Mouse (Mus musculus): ENCODE results near the gene Serpina9. TPM values are rescaled to one million over a fixed set of nuclear protein-coding genes. Genes with fewer than 3 reads are reported as not detected.

Serpina9 gene
- polyA plus RNA-seq, 1 experiment from 2014 or later = 3.8 TPM

DNA sequence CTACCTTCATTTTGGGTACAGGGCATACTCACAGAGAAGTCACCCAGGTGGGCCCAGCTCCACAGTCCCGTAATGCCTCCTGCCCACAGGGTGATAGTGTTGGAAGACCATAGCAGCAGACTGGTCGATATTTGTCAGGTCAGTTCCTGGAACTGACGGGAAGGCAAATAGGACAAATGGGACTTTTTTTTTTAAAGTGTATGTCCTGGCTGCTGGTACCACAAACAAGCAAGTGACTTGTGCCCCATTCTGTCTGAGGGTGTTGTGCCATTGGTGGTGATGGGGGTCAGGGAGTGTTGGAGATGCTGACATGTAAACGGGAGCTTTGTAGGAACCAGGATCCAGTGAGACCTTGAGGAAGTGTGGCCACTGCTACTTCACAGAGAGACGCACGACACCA, 23.7 kb downstream of the Serpina9 start, which contains the start of gene Serpina11:
Gene Serpina11 (minus strand): TSS at position 101 of the 400 bp plus-strand sequence.
- Histone ChIP-seq H3K4me3 (replicated peaks) (no peak within 1 kb of the TSS), H3K4me1 (no peaks in the 10 kb centered on the region), H3K36me3 (no peaks in the 10 kb centered on the region), H3K27ac (replicated peaks) (no peak within 1 kb of the TSS), H3K9ac (no peak within 1 kb of the TSS), H3K9me3 (replicated peaks) (no peaks in the 10 kb centered on the region), H3K4me2 (replicated peaks) (no peak within 1 kb of the TSS), H3K27me3 (no peaks in the 10 kb centered on the region)
- ATAC-seq (ENCODE audit: insufficient number of reproducible peaks, low FRiP score, low TSS enrichment, low read depth) = no peak
- 85% methylated on average over 6 of the region's 6 CpGs for WGBS

DNA sequence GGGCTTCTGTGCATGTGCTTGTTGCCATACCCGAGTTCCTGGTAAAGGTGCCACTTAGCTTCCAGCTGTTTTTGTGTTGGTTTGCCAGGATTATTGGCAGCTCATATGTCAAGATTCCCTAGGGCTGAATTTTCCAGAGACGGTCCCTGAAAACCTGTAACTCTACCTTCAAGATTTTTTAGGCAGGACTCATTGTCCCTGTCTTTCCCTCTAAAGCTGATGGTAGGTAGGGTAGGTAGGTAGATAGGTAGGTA, 24.1 kb downstream of the Serpina9 start:
- Histone ChIP-seq H3K4me3 (replicated peaks) (no peak overlapping the region), H3K27me3 (no peaks in the 10 kb centered on the region), H3K9ac (no peak overlapping the region), H3K4me1 (no peaks in the 10 kb centered on the region), H3K4me2 (replicated peaks) (no peak overlapping the region), H3K9me3 (replicated peaks) (no peaks in the 10 kb centered on the region), H3K36me3 (no peaks in the 10 kb centered on the region), H3K27ac (replicated peaks) (no peak overlapping the region)
- 38% methylated on average over 2 of the region's 2 CpGs for WGBS
- ATAC-seq (ENCODE audit: insufficient number of reproducible peaks, low FRiP score, low TSS enrichment, low read depth) = no peak

DNA sequence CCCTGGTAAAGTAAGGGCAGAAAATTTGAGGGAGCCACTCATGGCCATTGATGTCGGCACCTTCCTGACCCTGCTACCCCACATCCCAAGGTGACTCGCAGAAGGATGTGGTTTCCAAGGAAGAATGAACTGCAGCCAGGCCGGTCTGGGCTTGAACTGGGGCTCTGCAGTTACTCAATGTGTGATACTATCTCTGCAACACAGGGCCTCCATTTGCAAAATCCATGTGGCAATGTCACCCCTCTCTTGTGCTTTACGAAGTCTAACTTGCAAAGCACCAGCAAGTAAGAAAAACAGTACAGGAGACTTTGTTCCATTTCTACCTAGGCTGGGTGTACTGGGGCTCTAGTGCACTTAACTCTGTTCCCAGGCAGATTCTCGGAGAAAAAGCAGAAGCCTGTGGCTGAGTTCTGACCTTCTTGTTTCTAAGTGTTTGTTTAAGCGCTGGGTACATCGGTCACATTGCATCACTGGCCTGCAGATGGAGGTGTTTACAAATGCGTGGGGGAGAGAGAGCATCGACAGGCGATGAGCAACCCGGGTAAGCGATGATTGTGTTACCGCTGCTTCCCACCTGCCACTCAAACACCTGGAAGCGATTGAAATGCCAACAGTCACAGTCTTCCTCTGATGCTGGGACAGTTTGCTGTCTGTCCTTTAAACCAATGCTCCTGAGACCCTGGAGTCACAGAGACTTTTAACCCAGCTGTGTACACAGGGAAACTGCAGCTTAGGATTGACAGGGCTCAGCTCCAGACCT, 24.6 kb downstream of the Serpina9 start:
- H3K27ac ChIP-seq (replicated peaks) = no peak overlapping the region
- 49% methylated on average over 14 of the region's 14 CpGs for WGBS
- no peaks in the 10 kb centered on the region for H3K36me3 ChIP-seq
- no peaks in the 10 kb centered on the region for H3K27me3 ChIP-seq
- no peaks in the 10 kb centered on the region for H3K4me1 ChIP-seq
- H3K4me2 ChIP-seq (replicated peaks) = no peak overlapping the region
- no peak overlapping the region for H3K4me3 ChIP-seq (replicated peaks)
- ATAC-seq (ENCODE audit: insufficient number of reproducible peaks, low FRiP score, low TSS enrichment, low read depth) = no peak
- no peak overlapping the region for H3K9ac ChIP-seq
- H3K9me3 ChIP-seq (replicated peaks) = no peaks in the 10 kb centered on the region

DNA sequence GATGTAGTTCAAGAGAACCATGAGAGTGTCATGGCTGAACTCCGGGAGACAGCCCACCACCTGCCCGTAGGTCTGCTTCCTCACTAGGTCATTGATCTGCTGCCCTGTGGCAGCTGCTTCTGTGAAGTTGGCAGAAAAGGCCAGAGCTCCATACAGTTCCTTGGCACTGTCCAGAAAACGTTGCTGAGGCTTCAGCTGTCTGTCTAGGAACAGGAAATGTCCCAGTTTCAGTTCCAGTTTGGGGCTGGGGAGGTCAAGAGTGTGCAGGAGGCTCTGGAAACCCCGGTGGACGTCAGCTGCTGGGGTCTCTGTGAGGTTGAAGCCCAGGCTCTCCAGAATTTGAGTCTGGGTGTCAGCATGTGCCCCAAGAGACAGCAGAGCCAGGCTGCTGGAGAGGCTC, 27.7 kb downstream of the Serpina9 start:
- Histone ChIP-seq H3K9ac (no peak overlapping the region), H3K4me2 (replicated peaks) (no peak overlapping the region), H3K4me1 (no peaks in the 10 kb centered on the region), H3K36me3 (no peaks in the 10 kb centered on the region), H3K4me3 (replicated peaks) (no peak overlapping the region), H3K27ac (replicated peaks) (no peak overlapping the region), H3K27me3 (no peaks in the 10 kb centered on the region), H3K9me3 (replicated peaks) (no peaks in the 10 kb centered on the region)
- ATAC-seq (ENCODE audit: insufficient number of reproducible peaks, low FRiP score, low TSS enrichment, low read depth) = no peak
- 69% methylated on average over 5 of the region's 5 CpGs for WGBS

DNA sequence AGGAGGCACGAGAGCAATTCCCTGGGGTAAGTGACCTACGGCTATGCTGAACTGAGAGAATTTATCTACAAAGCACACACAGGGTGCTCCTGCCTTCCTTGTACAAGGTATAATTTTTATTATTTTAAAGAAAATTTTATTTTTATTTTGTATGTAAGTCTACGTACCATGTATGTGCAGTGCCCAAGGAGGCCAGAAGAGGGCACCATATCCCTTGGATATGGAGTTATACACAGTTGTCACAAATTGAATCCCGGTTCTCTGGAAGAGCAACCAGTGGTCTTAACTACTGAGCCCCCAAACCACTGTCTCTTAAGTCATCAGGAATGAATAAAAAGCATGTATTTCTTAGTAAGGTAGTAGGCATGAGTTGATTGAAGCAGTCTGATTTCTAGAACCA, 28.6 kb downstream of the Serpina9 start:
- Histone ChIP-seq H3K9me3 (replicated peaks) (no peaks in the 10 kb centered on the region), H3K4me1 (no peaks in the 10 kb centered on the region), H3K27ac (replicated peaks) (no peak overlapping the region), H3K27me3 (no peaks in the 10 kb centered on the region), H3K4me2 (replicated peaks) (no peak overlapping the region), H3K4me3 (replicated peaks) (no peak overlapping the region), H3K36me3 (no peaks in the 10 kb centered on the region), H3K9ac (no peak overlapping the region)
- WGBS = 70% methylated on average over 4 of the region's 4 CpGs
- no peak for ATAC-seq (ENCODE audit: insufficient number of reproducible peaks, low FRiP score, low TSS enrichment, low read depth)

DNA sequence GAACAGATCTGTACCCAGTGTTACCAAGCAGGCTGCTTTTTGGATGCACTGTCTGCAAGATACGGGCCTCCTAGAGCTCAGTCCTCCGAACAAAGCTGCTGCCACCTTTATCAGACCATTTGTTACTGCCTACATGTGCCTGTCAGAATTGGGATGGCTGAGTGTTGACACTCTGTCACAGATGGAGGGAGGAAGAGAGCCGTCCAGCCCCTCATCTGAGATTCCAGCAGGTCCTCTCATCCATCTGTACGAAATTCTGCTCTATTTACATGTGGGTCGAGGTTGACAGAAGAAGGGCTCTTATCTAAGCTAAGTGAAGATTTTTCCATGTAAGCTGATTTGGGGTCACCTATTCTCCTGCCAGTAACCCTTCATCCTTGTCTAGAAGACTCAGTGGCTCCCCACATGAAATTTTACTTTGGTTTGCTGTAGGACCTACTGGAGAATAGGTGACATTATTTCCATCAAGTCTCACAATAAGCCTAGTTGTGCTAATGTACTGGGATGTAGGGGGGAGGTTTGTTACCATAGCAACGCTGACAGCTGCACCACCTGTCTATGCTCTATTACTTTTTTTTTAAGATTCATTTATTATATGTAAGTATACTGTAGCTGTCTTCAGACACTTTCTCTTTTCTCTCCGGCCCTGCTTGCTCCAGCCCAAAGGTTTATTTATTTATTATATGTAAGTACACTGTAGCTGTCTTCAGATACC, 31.8 kb downstream of the Serpina9 start:
- no peaks in the 10 kb centered on the region for H3K27me3 ChIP-seq
- no peaks in the 10 kb centered on the region for H3K9me3 ChIP-seq (replicated peaks)
- no peak for ATAC-seq (ENCODE audit: insufficient number of reproducible peaks, low FRiP score, low TSS enrichment, low read depth)
- no peak overlapping the region for H3K9ac ChIP-seq
- no peak overlapping the region for H3K4me3 ChIP-seq (replicated peaks)
- no peak overlapping the region for H3K27ac ChIP-seq (replicated peaks)
- H3K4me1 ChIP-seq = no peaks in the 10 kb centered on the region
- H3K4me2 ChIP-seq (replicated peaks) = no peak overlapping the region
- WGBS = 77% methylated on average over 7 of the region's 7 CpGs
- no peaks in the 10 kb centered on the region for H3K36me3 ChIP-seq

DNA sequence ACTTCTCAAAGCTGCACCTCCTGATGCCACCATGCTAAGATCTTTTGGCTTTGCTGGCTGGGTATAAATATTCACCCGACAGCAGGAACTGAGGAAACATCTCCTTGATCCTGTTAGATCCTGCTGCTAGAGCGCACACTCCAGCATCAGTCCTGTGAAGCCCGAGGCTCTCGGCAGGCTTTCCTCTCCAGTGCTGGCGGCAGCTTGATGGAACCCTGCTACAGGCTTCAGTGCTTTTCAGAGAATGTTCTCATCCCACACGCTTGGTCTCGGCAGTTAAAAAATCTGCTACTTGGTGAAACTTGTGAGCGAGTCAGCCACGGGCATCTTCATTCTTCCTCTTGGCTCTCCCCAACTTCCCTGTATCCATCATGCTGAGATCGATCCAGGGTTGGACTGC, 35.3 kb downstream of the Serpina9 start:
- H3K36me3 ChIP-seq = no peaks in the 10 kb centered on the region
- H3K27ac ChIP-seq (replicated peaks) = no peak overlapping the region
- no peaks in the 10 kb centered on the region for H3K27me3 ChIP-seq
- H3K4me3 ChIP-seq (replicated peaks) = no peak overlapping the region
- ATAC-seq (ENCODE audit: insufficient number of reproducible peaks, low FRiP score, low TSS enrichment, low read depth) = no peak
- no peak overlapping the region for H3K4me2 ChIP-seq (replicated peaks)
- no peaks in the 10 kb centered on the region for H3K4me1 ChIP-seq
- H3K9ac ChIP-seq = no peak overlapping the region
- WGBS = 88% methylated on average over 10 of the region's 10 CpGs
- H3K9me3 ChIP-seq (replicated peaks) = no peaks in the 10 kb centered on the region

DNA sequence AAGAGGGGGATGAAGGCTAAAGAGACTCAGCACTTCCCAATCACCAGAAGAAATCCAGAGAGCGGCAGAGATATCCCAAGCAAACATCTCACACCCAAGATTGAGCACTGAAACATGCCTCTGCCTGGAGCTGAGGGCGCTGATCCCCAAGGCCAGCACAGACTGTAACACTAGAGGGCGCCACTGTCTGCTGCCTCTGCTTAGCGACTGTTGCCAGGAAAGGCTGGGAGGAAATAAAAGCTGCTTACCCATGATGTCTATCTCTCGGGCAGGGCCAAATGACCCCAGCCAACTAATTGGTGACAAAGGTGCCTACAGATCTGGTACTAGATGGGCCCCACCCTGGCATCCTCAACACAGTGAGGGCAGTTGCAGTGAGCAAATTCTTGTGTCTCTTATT, 35.7 kb downstream of the Serpina9 start:
- no peaks in the 10 kb centered on the region for H3K4me1 ChIP-seq
- WGBS = 33% methylated on average over 5 of the region's 5 CpGs
- no peak overlapping the region for H3K27ac ChIP-seq (replicated peaks)
- H3K9me3 ChIP-seq (replicated peaks) = no peaks in the 10 kb centered on the region
- no peaks in the 10 kb centered on the region for H3K36me3 ChIP-seq
- no peak overlapping the region for H3K4me3 ChIP-seq (replicated peaks)
- H3K9ac ChIP-seq = no peak overlapping the region
- H3K27me3 ChIP-seq = no peaks in the 10 kb centered on the region
- ATAC-seq (ENCODE audit: insufficient number of reproducible peaks, low FRiP score, low TSS enrichment, low read depth) = no peak
- no peak overlapping the region for H3K4me2 ChIP-seq (replicated peaks)

DNA sequence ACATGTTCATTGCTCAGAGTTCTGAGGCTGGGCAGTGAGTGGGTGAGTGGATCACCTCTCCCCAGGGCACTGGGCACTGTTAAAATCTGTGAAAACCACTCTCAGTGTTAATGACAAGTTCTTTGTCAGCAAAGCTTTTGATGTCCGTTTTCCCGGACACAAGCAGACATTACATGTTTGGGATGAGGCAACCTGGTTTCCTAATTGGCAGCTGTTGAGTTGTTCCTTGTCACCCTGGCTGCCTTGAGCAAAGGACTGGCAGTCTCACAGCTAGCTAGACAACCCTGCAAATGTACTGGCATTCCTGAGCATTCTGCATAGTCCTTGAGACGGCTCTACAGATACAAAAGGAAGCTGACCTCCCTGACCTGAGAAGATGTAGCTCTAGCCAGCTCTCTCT, 36.5 kb downstream of the Serpina9 start:
- 60% methylated on average over 3 of the region's 3 CpGs for WGBS
- H3K27ac ChIP-seq (replicated peaks) = no peak overlapping the region
- H3K4me1 ChIP-seq = no peaks in the 10 kb centered on the region
- no peak overlapping the region for H3K4me2 ChIP-seq (replicated peaks)
- H3K9me3 ChIP-seq (replicated peaks) = no peaks in the 10 kb centered on the region
- no peak for ATAC-seq (ENCODE audit: insufficient number of reproducible peaks, low FRiP score, low TSS enrichment, low read depth)
- H3K4me3 ChIP-seq (replicated peaks) = no peak overlapping the region
- H3K36me3 ChIP-seq = no peaks in the 10 kb centered on the region
- no peaks in the 10 kb centered on the region for H3K27me3 ChIP-seq
- H3K9ac ChIP-seq = no peak overlapping the region

DNA sequence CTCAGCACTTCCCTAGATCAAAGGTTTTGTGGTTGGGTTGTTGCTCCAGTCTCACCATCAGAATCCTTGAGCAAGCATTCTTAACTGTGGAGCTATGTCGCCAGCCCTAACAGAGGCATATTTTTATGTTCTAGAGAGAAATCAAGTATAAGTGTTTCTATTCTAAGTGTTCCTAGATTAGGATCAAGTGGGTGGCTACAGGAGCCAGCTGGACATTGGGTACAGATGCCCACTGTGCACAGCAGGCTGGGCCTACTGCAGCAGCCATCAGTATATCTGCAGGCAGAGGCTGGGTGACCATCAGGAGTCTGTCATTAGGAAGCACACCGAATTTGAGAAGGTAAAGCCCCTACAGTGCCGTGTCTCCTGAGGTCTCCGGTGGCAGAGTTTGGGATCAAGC, 42.5 kb downstream of the Serpina9 start:
- no peak for ATAC-seq (ENCODE audit: insufficient number of reproducible peaks, low FRiP score, low TSS enrichment, low read depth)
- no peaks in the 10 kb centered on the region for H3K9me3 ChIP-seq (replicated peaks)
- H3K9ac ChIP-seq = no peak overlapping the region
- no peak overlapping the region for H3K27ac ChIP-seq (replicated peaks)
- WGBS = 88% methylated on average over 4 of the region's 4 CpGs
- no peaks in the 10 kb centered on the region for H3K36me3 ChIP-seq
- H3K4me1 ChIP-seq = no peaks in the 10 kb centered on the region
- no peak overlapping the region for H3K4me3 ChIP-seq (replicated peaks)
- H3K27me3 ChIP-seq = no peaks in the 10 kb centered on the region
- H3K4me2 ChIP-seq (replicated peaks) = no peak overlapping the region

DNA sequence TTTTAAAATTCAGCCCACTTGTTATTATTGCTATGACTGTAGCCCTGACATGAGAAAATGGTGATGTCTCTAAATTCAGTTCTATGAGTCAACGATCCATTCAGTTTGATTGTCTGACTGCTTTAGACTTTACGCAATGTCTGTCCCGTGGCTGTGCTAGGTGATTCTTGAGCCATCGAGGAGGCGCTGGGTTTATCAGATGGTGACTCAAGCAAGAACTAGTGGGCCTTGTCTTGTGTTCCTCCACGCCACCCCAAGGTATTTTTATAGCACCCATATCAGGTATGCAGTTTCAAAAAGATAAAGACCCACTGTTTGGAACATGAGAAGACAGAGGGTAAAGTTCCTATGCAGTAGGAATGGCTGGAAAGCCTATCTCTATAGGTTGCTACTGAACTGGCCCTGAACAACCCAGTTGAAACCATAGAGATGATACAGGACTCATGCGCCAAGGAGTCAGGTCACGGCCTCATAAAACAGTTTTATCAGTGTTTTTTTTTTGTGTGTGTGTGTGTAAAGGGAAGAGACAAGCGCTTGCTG, 43.9 kb downstream of the Serpina9 start:
- WGBS = 87% methylated on average over 9 of the region's 9 CpGs
- Histone ChIP-seq H3K27me3 (no peaks in the 10 kb centered on the region), H3K4me3 (replicated peaks) (no peak overlapping the region), H3K9me3 (replicated peaks) (no peaks in the 10 kb centered on the region), H3K4me1 (no peaks in the 10 kb centered on the region), H3K9ac (no peak overlapping the region), H3K27ac (replicated peaks) (no peak overlapping the region), H3K36me3 (no peaks in the 10 kb centered on the region), H3K4me2 (replicated peaks) (no peak overlapping the region)
- ATAC-seq (ENCODE audit: insufficient number of reproducible peaks, low FRiP score, low TSS enrichment, low read depth) = no peak

DNA sequence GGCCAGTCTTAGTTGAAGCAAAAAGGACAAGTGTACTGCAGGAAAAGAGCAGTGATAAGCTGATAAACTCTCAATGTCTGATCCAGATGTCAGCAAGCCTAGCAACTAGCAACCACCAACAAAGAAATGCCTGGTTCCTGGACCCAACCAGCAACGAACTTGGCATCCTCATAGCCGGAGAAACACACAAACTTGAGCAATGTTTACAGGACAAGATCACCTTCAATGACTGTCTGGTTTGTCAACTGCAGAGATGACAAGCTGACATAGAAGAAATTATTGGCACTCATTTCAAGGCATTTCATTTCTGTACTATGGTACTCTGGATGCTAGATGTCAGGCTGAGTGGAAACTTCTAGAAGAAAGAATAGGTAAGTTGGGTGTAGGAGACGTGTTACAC, 46.8 kb downstream of the Serpina9 start:
- 65% methylated on average over 3 of the region's 3 CpGs for WGBS
- no peak for ATAC-seq (ENCODE audit: insufficient number of reproducible peaks, low FRiP score, low TSS enrichment, low read depth)
- Histone ChIP-seq H3K36me3 (no peaks in the 10 kb centered on the region), H3K4me1 (no peaks in the 10 kb centered on the region), H3K4me2 (replicated peaks) (no peak overlapping the region), H3K9me3 (replicated peaks) (no peaks in the 10 kb centered on the region), H3K9ac (no peak overlapping the region), H3K27ac (replicated peaks) (no peak overlapping the region), H3K27me3 (no peaks in the 10 kb centered on the region), H3K4me3 (replicated peaks) (no peak overlapping the region)
